Mouse (Mus musculus) MEL (cell line): ENCODE data around the gene Pgm2.

Source experiments
- CTCF ChIP-seq, 3 experiments: IDR thresholded peaks in 2 of 3; conservative IDR thresholded peaks in 1 of 3; 2 replicates each; pipeline ENCODE4 v1.5.1; 2011 to 2012; ENCODE audit warnings: low read length in 3 of 3, low read depth in 2 of 3, mild to moderate bottlenecking in 2 of 3, improper control_type of control experiment in 1 of 3, inconsistent platforms in 1 of 3, mixed read lengths in 1 of 3, moderate library complexity in 1 of 3; ENCODE audit not compliant: control insufficient read depth in 1 of 3, insufficient read depth in 1 of 3, poor library complexity in 1 of 3, severe bottlenecking in 1 of 3
- POLR2A ChIP-seq, 2 experiments: IDR thresholded peaks; 2 replicates each; pipeline ENCODE4 v1.6.1; 2011 to 2012; ENCODE audit warnings: low read length in 2 of 2, mild to moderate bottlenecking in 2 of 2, control low read depth in 1 of 2, improper control_type of control experiment in 1 of 2, low read depth in 1 of 2, moderate library complexity in 1 of 2; ENCODE audit not compliant: control insufficient read depth in 1 of 2, insufficient read depth in 1 of 2, poor library complexity in 1 of 2
- ZC3H11A ChIP-seq: IDR thresholded peaks from 2 replicates; pipeline ENCODE4 v1.6.1; 2012; ENCODE audit warnings: low read depth, mild to moderate bottlenecking, inconsistent platforms, low read length, improper control_type of control experiment

- no peak for TF ChIP-seq CTCF (IDR thresholded peaks at IDR 0.05 in 2 of 3, conservative IDR thresholded peaks at IDR 0.05 in 1 of 3; ENCODE audit: control insufficient read depth in 1 of 3, insufficient read depth in 1 of 3, low read depth in 2 of 3, low read length in 3 of 3, poor library complexity in 1 of 3, severe bottlenecking in 1 of 3)
- TF ChIP-seq ZC3H11A = no peak
- TF ChIP-seq POLR2A (IDR thresholded peaks at IDR 0.05; ENCODE audit: control insufficient read depth in 1 of 2, insufficient read depth in 1 of 2, low read depth in 1 of 2, low read length in 2 of 2, poor library complexity in 1 of 2) = no peak
Observed at GRCm38 (mm10) chr5:64047921-64048320, 44.8 kb upstream of the Pgm2 start.
